Mouse (Mus musculus) cerebellum, adult 2 months (tissue): ENCODE data around the gene Cd164.

Experiments
- CTCF ChIP-seq: fragments of 200-500 bp; IDR thresholded peaks from 2 replicates; pipeline ENCODE4 v1.5.1; 2011; ENCODE audit warnings: low read depth, mild to moderate bottlenecking, control low read depth, low read length, moderate library complexity, borderline replicate concordance; ENCODE audit not compliant: insufficient read depth
- POLR2A ChIP-seq: fragments of 200-500 bp; IDR thresholded peaks from 2 replicates; pipeline ENCODE4 v1.6.1; 2011; ENCODE audit warnings: low read length, control low read depth, borderline replicate concordance; ENCODE audit not compliant: insufficient read depth

DNA sequence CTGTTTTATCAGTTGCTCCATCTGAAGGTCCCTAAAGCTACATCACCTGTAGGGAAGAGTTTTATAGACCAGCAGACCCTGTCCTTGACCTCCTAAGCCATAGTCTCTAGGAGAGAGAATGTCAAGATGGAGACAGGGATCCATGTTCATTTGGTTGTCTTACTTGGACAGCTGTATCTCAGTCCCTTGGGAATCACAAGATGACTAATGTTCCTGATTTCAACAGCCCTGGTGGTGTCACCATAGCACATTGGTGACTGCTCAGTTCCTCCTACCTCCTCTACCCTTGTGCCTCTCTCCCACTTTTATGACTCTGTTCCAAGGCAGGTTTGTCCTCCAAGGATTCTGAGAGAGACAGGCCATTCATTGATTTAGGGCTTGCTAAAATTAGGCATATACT lies 4.3 kb upstream of the Cd164 start:
- TF ChIP-seq CTCF: no peak
- no peak for TF ChIP-seq POLR2A
